Mouse (Mus musculus) neural tube, embryonic 10.5 days (tissue): ENCODE data around the gene Chn2.

Experiments used
- DNase-seq: peaks from one replicate; pipeline ENCODE4 v3.0.0-alpha.2; 2017; ENCODE audit warnings: low spot score; ENCODE audit errors: extremely low spot score

The Chn2 gene

DNA sequence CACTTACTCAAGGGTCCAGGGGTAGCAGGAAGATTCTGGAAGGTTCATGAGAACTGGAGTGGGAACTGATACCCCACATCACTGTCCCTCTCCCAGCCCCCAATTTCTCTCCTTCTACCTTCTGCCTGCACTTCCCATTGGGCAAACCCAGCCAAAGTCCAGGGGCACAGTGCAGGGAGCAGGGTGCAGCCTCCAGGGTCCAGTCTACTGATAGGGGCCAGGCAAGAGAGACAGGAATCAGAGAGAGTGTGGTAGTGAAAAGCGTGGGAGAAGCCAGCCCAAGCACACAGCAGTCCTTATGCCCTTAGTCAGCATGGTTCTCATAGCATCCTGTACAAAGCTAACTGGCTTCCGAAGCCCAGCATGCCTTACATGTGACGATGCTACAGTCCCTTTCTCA is 187.7 kb downstream of the Chn2 start:
- no peak for DNase-seq

DNA sequence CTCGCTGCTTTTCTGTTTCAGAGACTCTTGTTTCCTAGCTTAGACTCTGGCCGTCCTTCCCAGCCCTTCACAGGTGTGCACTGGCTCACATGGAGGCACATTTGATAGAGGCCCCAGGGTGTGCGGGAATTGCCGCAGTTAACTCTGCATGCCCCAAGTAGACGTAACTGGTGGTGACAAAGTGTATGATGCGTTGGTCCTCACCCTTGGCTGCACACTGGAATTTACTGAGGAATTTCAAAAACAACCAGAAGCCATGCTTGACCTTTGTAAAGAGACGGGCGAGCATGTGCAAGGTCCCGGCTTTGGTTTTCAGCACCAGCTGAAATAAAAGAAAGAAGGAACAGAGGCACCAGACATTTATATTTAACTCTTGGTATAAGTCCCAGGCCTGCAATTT is 189.1 kb downstream of the Chn2 start:
- no peak for DNase-seq

DNA sequence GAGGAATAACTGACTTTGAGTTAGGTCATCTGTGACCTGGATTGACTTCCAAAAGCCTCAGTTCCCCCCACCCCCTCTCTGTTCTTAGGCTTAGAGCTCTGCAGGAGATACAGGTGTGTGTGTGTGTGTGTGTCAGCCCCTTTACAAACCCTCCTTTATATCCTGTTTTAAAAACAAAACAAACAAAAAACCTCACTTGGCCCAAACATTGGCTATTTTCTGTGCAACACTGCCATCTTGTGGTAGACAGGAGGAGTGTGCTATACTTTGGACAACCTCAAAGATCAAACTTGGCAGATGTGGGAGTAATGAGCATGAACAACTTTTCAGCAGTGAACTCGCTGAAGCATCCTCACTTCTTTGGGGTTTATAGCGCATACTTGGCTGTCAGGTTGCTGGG is 189.5 kb downstream of the Chn2 start:
- DNase-seq: peak; percentile 42

DNA sequence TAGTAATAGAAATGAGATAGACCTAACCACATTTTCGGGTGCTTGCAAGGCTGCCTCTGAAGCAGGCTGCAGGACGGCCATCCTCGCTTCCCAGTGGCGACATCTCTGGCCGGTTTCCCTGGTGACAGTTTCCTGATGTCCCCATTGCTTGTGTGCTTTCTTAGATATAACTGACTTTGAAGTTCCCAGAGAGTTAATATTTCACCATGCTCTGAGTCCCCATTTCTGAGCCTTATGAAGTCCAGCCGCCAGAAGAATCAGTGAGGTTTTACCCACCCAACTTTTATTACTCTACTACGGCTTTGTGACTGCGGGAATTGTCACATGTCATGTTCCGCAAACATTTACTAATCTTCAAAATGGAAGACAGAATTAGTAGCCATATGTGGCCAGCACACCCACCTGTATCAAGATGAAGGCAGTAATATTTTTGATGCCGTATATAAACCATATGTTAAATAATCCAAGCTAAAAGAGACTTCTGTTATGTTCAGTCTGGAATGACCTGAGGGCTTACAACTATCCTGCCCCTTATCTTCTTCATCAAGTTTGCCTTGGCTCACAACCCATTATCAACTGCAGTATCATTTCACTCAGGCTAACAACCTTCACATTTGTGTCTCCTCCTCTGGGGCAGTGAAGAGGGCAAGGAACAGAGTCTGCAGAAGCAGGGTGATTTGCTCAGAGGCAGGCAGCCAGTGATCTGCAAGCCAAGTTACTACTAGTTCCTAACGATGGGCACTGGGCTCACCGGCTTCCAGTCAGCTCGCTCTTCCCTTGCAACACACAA is 192.6 kb downstream of the Chn2 start:
- no peak for DNase-seq

DNA sequence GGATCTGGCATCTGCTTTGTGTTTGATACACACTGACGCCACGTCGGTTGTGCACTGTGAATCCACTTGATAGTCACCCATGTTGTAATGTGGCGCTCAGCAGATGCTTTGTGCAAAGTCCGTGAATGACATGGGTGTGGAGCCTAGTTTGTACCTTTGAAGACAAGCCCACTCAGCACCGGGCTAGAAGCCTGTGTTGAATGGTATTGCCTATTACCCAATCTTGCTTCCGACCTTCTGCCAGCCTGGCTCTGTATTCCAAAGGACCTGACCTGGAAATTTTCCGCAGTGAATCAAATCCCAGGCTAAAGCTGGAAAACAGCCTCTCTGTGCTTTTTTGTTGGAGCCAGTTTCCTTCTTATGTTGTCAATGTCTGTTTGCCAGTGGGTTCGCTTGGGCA is 197.1 kb downstream of the Chn2 start:
- DNase-seq: no peak

DNA sequence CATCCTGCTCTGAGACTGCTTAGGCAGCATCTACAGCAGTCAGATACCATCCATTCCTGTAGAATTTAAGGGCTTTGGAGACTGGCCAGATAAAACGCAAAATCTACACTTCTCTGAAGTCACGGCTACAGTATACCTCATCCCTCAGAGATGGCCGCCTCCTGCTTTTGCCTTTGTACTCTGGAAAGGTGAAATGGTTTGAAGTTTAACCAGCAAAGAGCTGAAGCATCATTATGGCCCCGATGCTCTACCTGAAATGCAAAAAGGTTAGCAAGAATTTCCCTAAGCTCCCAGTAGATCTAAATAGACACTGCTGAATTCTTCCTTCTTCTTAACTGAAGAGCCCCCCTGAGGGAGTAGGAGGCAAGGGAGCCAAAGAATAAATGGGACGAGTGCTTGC is 202.4 kb downstream of the Chn2 start:
- no peak for DNase-seq

DNA sequence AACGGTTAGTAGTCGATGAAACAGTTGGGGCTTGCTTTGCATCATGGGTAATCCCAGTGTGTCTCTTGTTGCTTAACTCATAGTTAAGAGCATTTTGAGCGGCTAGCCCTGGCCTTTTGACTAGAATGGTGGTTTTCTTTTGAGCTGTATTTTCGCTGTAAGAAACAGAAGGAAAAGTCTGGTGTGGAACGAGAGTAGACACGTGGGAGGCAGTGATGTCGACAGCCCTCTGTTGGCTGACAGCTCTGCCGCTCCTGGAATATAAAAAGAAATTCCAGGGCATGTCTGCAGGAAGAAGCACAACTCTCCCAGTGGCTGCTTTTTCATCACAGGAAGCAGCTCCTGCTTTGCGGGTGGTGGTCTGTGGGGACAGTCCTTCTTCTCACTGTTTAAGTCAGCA is 202.9 kb downstream of the Chn2 start:
- no peak for DNase-seq

DNA sequence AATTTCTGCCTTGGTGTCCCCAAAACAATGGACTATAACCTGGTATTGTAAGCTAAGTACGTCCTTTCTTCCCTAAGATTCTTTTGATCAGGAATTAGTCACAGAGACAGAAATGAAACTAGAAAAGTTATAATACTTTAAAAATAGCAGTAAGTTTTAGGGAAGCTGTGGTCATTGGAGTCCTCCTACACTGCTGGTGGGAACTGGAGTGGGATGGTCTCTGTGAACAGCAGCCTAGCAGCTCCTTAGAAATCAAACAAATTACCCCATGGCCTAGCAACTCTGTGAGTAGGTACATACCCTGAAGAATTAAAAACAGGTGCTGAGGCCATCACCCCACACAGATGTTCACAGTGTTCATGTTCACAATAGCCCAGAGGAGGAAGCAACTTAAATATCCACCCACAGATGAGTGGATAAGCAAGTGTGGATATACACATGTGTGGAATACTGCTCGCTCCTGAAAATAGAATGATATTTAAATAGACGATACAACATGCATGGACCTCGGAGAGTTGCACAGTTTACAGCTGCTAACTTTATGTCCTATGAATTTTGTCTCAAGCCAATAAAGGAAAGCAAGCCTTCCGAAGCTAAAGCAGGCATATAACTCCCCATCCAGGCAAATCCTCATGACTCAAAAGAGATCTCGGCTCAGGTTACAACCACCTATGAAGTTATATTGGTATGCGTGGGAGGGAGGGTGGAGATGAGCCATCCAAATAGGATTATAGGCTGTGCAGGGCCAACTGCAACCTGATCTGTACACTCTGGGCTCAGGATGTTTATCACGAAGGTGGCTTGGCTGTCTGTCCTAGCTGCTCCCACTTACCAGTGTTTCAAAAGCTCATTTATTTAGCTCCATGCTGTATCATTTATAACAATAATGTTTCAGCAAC is 209.2 kb downstream of the Chn2 start:
- no peak for DNase-seq

DNA sequence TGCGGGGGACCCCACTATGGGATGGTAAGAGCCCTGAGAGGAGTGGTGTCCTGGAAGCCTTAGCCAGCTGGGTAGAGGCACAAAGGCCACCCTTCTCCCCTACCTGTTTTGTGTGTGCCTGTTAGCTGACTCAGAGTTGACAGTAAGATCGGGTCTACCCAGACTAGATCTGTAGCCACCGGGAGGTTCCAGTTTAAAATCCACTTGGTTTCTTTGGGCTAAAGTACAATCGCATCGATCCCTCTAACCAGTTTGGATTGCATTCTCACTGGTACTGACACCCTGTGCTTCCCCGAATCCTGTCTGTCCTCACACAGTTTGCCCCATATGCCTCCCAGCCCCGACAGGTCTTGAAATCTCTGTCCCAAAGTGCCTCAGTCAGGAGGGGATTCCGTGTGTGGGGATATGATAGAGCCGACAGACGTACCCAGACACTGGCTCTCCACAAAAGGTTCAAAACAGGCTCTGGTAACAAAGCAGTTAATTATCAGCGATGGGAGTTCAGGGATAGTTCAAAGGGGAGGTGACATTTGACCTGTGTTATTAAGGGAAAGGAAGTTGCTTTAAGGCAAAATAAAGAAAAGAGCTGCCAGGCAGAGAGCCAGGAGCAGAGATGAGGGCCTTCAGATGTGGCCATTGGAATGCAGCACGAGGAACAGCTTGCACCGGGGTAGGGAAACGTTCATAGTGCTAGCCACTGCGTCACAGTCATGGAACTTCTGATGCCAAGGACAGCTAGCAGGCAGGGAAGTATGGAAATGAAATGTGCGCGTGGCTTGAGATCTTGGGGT is 212.2 kb downstream of the Chn2 start:
- no peak for DNase-seq

DNA sequence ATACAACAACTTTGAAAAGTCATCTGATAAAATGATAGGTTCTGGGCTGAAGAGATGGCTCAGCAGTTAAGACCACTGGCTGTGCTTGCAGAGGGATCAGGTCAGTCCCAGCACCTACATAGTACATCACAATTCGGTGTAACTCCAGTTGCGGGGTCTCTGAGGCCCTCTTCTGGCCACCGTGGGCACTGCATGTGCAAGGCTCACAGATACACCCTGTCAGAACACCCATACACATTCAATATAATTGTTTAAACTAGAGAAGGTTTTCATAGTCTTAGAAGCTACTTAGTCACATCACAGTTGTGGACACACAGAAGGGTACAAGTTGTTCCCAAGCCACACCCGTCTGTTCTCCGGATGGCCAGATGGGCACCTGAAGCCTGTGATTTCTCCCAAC is 213.9 kb downstream of the Chn2 start:
- no peak for DNase-seq

DNA sequence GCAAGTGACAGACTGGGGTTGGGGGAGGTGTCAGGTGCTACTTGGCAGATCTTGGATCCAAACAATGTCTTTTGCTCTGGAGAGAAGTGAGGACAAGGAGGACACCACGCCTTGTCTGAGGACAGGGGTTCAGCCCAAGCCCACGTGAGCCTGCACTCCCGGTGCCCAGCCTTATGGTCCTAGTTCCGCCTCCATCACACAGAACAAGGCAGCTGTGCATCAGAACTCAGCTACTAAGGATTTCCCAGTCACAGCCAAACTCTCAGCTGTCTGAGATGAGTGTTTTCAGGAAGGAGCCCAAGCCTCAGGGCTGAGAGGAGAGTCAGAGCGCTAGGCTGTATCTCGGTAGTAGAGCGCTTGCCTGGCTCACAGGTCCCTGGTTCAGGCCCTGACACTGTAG is 214.5 kb downstream of the Chn2 start:
- no peak for DNase-seq

DNA sequence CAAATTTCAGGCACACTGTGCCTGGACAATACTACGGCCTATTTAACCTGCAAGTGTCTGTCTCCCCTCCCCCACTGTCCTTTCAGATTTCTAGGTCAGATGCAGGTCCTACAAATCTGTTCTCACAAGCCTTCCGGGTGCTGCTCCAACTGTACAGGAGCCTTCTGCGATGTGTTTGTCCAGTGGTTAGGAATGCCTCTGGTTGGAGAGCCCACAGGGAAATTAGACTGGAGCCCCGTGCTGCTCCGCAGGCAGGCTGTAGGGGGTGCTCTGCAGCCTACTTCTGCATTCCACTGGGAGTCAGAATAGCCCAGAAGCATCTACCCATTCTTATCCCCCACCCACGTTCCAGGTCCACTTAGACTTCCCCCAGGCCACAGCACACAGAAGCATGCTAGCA is 215.4 kb downstream of the Chn2 start:
- no peak for DNase-seq

DNA sequence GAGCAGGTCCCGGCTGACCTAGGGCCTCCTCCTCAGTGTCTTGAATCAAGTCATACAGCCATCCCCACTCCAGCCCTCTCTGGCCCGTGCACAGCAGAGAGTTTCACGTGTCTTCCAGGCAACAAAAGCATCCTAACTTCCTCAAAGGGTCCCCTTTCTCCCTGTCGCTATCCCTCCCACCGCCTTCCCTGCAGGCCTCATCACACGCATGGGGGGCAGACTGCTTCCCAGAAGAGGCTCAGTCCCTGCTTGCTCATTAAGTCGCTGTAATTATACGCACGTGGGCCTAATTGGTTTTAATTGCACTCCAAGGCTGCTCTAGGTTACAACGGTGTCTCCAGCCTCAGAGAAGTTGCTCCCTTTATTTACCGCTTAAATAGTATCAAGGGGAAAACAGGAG is 216.0 kb downstream of the Chn2 start:
- no peak for DNase-seq

DNA sequence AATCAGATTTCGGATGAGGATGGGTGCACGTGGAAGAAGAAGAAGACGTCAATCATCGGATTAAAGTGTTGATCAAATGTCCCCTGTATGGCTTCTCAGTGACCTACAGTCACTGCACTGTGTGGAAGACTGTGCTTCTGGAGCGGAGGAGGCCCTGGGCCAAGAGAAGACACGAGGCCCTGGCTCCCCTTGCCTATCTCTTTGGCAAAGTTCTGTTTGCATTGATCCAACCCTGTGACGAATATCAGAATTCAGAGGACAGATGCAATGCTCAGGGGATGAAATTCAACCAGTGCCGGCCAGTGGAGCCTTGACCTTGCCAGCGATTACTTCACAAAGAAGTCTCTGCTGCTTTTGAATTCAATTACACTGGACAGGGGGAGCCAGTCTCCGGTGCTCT is 217.0 kb downstream of the Chn2 start:
- no peak for DNase-seq

DNA sequence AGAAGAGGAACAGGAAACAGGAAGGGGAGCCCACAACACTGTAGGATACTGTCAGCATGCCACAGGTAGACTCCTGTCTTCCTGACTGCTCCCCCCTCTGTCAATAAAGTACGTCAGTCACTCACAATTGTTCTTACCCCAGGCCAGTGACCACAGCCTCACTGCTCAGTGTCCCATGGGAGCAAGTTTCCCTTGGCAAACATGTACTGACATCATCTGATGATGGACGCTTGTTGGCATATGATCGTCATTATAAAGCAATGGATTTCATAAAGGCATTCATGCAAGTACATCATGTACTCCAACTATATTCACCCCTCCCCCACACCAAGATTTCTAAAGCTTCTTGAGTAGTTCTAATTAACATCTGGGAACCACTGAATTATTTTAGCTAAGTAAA is 218.2 kb downstream of the Chn2 start:
- no peak for DNase-seq

DNA sequence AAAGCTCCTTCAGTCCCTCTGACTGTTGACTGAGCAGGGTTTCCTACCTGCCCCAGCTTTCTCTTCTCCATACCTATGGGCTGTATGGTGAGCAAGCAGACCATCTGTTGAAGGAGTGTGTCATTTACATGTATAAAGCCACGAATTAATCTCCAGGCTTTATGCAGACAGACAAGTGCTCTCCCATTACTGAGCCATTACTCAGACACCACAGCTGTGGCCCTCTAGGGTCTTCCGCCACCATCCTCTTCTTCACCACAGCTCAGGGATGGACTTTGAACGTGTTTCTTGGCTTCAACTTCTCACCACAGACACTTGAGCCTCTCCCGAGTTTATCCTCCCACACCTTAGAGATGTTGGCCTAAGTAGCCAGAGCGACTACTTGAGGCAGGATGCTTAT is 219.1 kb downstream of the Chn2 start:
- no peak for DNase-seq

DNA sequence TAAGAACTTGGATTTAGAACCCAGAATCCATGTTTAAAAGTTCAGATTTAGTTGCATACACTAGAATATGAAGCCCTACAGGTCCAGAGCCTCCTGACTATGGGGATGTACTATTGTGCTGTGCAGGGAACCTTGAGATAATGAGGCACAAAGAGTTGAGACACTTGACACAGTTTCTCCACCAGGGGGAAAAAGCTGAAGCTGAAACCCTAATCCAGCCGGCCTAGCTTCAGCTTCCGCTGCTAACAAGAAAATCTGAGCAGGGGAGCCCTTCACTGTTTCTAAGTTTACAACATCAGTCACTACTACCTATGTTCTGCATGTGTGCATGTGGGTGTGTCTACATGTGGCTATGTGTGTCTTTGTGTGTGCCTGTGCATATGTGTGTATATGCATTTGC is 223.4 kb downstream of the Chn2 start:
- DNase-seq: no peak

DNA sequence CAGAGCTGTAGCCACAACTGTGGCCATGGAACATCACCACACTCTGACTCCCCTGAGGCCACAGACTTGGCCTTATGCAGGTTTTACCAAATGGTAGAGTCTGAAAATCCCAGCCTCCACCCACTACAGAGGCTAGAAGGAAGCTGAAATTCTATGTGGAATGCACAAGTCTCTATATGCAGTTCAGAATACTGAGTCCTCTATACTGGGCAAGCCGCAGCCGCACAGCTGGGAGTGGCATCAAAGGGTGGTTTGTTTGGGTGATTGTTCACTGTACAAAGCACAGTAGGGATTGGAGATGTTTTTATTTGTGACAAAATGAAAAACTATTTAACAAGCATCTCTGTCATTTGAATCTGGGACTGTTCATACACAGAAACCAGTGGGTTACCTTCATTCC is 224.5 kb downstream of the Chn2 start:
- no peak for DNase-seq

DNA sequence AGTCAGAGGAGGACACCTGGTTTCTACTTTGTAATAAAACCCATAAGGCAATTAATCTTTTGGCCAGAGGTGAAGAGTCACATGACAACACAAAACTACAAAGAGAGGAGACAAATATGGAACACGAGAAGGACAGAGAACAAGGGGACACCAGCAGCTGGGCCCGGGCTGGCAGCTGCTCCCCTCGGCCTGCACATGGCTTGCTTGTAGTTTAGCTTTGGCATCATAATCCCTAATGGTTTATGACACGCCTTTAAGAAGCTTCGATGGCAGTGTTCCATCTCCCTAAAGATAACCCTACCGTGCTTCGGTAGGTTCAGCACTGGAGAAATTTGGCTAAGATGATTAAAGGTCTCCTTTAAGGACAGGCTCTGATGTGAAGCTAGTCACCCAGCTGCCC is 225.2 kb downstream of the Chn2 start:
- DNase-seq: no peak

DNA sequence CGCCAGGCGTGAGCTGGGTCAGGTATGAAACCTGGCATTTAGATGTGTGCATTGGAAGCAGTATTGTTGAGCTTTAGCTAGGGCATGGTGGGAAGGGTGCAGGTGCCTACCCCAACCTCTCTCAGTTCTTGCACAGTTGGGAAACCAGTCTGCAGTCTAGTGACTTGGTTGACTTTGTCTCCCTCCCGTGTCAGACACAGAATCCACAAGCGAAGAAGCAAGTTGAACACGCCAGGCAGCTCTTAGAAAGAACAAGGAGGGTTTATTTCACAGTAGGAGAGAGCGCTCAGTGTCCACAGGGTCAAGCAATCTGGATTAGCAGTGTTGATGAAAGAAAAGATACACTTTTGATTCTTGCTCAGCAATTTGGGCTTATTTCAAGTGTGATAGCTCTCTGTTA is 226.0 kb downstream of the Chn2 start:
- no peak for DNase-seq

DNA sequence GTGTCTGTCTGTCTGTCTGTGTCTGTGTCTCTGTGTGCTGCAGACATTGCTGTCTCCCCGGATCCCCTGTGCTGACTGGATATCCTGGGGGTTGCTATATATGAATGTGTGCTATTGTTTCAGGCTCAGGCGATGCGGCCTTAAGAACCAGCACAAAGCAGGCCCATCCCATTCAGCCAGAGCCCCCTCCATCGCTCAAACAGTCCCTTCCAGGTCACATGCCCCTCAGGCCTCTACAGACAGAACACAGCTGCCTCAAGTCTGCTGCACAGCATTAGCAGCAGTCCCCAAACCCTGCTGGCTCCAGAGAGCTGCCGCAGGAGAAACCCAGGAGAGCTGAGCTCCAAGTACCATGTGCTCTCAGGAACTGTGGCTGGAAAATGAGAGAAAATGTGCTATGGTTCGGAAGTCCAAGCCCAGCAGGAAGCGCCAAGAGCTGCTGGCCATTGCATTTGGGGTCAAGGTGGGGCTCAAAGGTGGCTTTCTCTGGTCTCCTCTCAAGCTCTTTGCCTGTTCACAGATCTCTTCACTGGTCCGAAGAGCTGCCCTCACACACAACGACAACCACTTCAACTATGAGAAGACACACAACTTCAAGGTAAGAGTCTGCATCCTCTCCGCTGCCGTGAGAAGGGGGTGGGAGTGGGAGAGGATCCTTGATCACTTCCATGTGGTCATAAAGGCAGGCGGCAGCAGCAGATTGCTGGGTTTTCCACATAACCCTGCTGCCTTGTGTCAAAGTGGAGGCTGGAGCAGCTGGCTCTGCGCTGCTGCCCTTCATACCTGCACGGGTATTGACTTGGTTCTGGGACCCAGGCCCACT is 233.4 kb downstream of the Chn2 start:
- DNase-seq: no peak
